Mouse (Mus musculus): Measurements from ENCODE around the gene Nrip2. TPM values are rescaled to one million over a fixed set of nuclear protein-coding genes. Genes with fewer than 3 reads are reported as not detected.

The Nrip2 gene
- polyA plus RNA-seq, 1 experiment from 2014 or later, result 5.3 TPM

GRCm38 (mm10) chr6:128383752-128384151 lies 15.3 kb upstream of the Nrip2 start:
- WGBS, result 78% methylated on average over 7 of the region's 7 CpGs
- no peaks in the 10 kb centered on the region for H3K27me3 ChIP-seq (replicated peaks; ENCODE audit: control insufficient read depth, insufficient read depth, low read length)
- no peak for ATAC-seq
- H3K4me3 ChIP-seq (ENCODE audit: low read length), result no peak overlapping the region
- H3K4me1 ChIP-seq (ENCODE audit: control insufficient read depth, insufficient read depth, low read length), result peaks cover under 1% of the 10 kb centered on the region; the same call in 1 of the 2 replicates
- H3K27ac ChIP-seq (ENCODE audit: low read length), result no peak overlapping the region
- H3K9me3 ChIP-seq (ENCODE audit: control insufficient read depth, low read length), result no peaks in the 10 kb centered on the region
- H3K4me2 ChIP-seq (ENCODE audit: low read depth, low read length), result no peak overlapping the region
- H3K36me3 ChIP-seq (ENCODE audit: control insufficient read depth, insufficient read depth, low read length), result no peaks in the 10 kb centered on the region
- no peak overlapping the region for H3K9ac ChIP-seq (ENCODE audit: low read depth, low read length)

- 69% methylated on average over 1 of the region's 1 CpGs for WGBS
- peak; percentile 47; the same call in 1 of the 2 replicates for ATAC-seq
Observed at GRCm38 (mm10) chr6:128385026-128385425, 14.1 kb upstream of the Nrip2 start.

GRCm38 (mm10) chr6:128389185-128389584 lies 9.9 kb upstream of the Nrip2 start:
- H3K27me3 ChIP-seq (replicated peaks; ENCODE audit: control insufficient read depth, insufficient read depth, low read length), result no peaks in the 10 kb centered on the region
- no peaks in the 10 kb centered on the region for H3K36me3 ChIP-seq (ENCODE audit: control insufficient read depth, insufficient read depth, low read length)
- no peak overlapping the region; the same call in 1 of the 2 replicates for H3K4me2 ChIP-seq (ENCODE audit: low read depth, low read length)
- H3K9me3 ChIP-seq (ENCODE audit: control insufficient read depth, low read length), result no peaks in the 10 kb centered on the region
- peak; percentile 86 for ATAC-seq
- 0 out of 2 replicates have a peak overlapping the region, but pooled peaks have one; percentile 48 for H3K9ac ChIP-seq (ENCODE audit: low read depth, low read length)
- H3K27ac ChIP-seq (ENCODE audit: low read length), result peak overlapping the region; percentile 72; the same call in 1 of the 2 replicates
- H3K4me1 ChIP-seq (ENCODE audit: control insufficient read depth, insufficient read depth, low read length), result peaks cover 4% of the 10 kb centered on the region; the same call in 1 of the 2 replicates
- no peak overlapping the region for H3K4me3 ChIP-seq (ENCODE audit: low read length)
- 73% methylated on average over 1 of the region's 1 CpGs for WGBS

More at GRCm38 (mm10) chr6:128385026-128385425, 14.1 kb upstream of the Nrip2 start:
- no peaks in the 10 kb centered on the region for H3K9me3 ChIP-seq (ENCODE audit: control insufficient read depth, low read length)
- no peak overlapping the region for H3K4me3 ChIP-seq (ENCODE audit: low read length)
- no peak overlapping the region for H3K27ac ChIP-seq (ENCODE audit: low read length)
- H3K36me3 ChIP-seq (ENCODE audit: control insufficient read depth, insufficient read depth, low read length), result no peaks in the 10 kb centered on the region
- no peaks in the 10 kb centered on the region for H3K27me3 ChIP-seq (replicated peaks; ENCODE audit: control insufficient read depth, insufficient read depth, low read length)
- H3K4me1 ChIP-seq (ENCODE audit: control insufficient read depth, insufficient read depth, low read length), result peaks cover 4% of the 10 kb centered on the region; the same call in 1 of the 2 replicates
- no peak overlapping the region for H3K9ac ChIP-seq (ENCODE audit: low read depth, low read length)
- H3K4me2 ChIP-seq (ENCODE audit: low read depth, low read length), result no peak overlapping the region

GRCm38 (mm10) chr6:128390683-128391082 lies 8.4 kb upstream of the Nrip2 start:
- H3K4me1 ChIP-seq (ENCODE audit: control insufficient read depth, insufficient read depth, low read length), result peaks cover 4% of the 10 kb centered on the region; the same call in 1 of the 2 replicates
- H3K36me3 ChIP-seq (ENCODE audit: control insufficient read depth, insufficient read depth, low read length), result no peaks in the 10 kb centered on the region
- 29% methylated on average over 1 of the region's 1 CpGs for WGBS
- no peaks in the 10 kb centered on the region for H3K27me3 ChIP-seq (replicated peaks; ENCODE audit: control insufficient read depth, insufficient read depth, low read length)
- no peaks in the 10 kb centered on the region for H3K9me3 ChIP-seq (ENCODE audit: control insufficient read depth, low read length)
- H3K9ac ChIP-seq (ENCODE audit: low read depth, low read length), result no peak overlapping the region
- no peak for ATAC-seq
- no peak overlapping the region for H3K4me2 ChIP-seq (ENCODE audit: low read depth, low read length)
- H3K4me3 ChIP-seq (ENCODE audit: low read length), result no peak overlapping the region
- no peak overlapping the region for H3K27ac ChIP-seq (ENCODE audit: low read length)

GRCm38 (mm10) chr6:128397574-128398261 lies 1.4 kb upstream of the Nrip2 start:
- no peak overlapping the region for H3K4me2 ChIP-seq (ENCODE audit: low read depth, low read length)
- ATAC-seq, result peak; percentile 77
- 58% methylated on average over 7 of the region's 7 CpGs for WGBS
- H3K36me3 ChIP-seq (ENCODE audit: control insufficient read depth, insufficient read depth, low read length), result no peaks in the 10 kb centered on the region
- no peaks in the 10 kb centered on the region for H3K9me3 ChIP-seq (ENCODE audit: control insufficient read depth, low read length)
- H3K9ac ChIP-seq (ENCODE audit: low read depth, low read length), result 0 out of 2 replicates have a peak overlapping the region, but pooled peaks have one; percentile 3
- peaks cover 8% of the 10 kb centered on the region for H3K4me1 ChIP-seq (ENCODE audit: control insufficient read depth, insufficient read depth, low read length)
- no peak overlapping the region for H3K27ac ChIP-seq (ENCODE audit: low read length)
- H3K27me3 ChIP-seq (replicated peaks; ENCODE audit: control insufficient read depth, insufficient read depth, low read length), result no peaks in the 10 kb centered on the region
- H3K4me3 ChIP-seq (ENCODE audit: low read length), result no peak overlapping the region

GRCm38 (mm10) chr6:128399421-128400185 lies 507 bp downstream of the Nrip2 start:
- Histone ChIP-seq H3K9ac (ENCODE audit: low read depth, low read length) (peak overlapping the region; percentile 60), H3K4me1 (ENCODE audit: control insufficient read depth, insufficient read depth, low read length) (peaks cover 8% of the 10 kb centered on the region), H3K4me2 (ENCODE audit: low read depth, low read length) (peak overlapping the region; percentile 52), H3K9me3 (ENCODE audit: control insufficient read depth, low read length) (no peaks in the 10 kb centered on the region), H3K27ac (ENCODE audit: low read length) (0 out of 2 replicates have a peak overlapping the region, but pooled peaks have one; percentile 5), H3K4me3 (ENCODE audit: low read length) (peak overlapping the region; percentile 38), H3K27me3 (replicated peaks; ENCODE audit: control insufficient read depth, insufficient read depth, low read length) (no peaks in the 10 kb centered on the region), H3K36me3 (ENCODE audit: control insufficient read depth, insufficient read depth, low read length) (no peaks in the 10 kb centered on the region)
- peak; percentile 78 for ATAC-seq
- 19% methylated on average over 18 of the region's 21 CpGs for WGBS

GRCm38 (mm10) chr6:128404708-128405107 lies 5.6 kb downstream of the Nrip2 start:
- 53% methylated on average over 5 of the region's 5 CpGs for WGBS
- Histone ChIP-seq H3K9me3 (ENCODE audit: control insufficient read depth, low read length) (no peaks in the 10 kb centered on the region), H3K27me3 (replicated peaks; ENCODE audit: control insufficient read depth, insufficient read depth, low read length) (no peaks in the 10 kb centered on the region), H3K4me2 (ENCODE audit: low read depth, low read length) (no peak overlapping the region), H3K27ac (ENCODE audit: low read length) (no peak overlapping the region), H3K4me1 (ENCODE audit: control insufficient read depth, insufficient read depth, low read length) (peaks cover 4% of the 10 kb centered on the region), H3K4me3 (ENCODE audit: low read length) (no peak overlapping the region), H3K36me3 (ENCODE audit: control insufficient read depth, insufficient read depth, low read length) (0 out of 2 replicates have a peak, but pooled peaks cover 5% of the 10 kb centered on the region), H3K9ac (ENCODE audit: low read depth, low read length) (no peak overlapping the region)
- no peak for ATAC-seq

- Histone ChIP-seq H3K36me3 (ENCODE audit: control insufficient read depth, insufficient read depth, low read length) (peaks cover 15% of the 10 kb centered on the region), H3K9me3 (ENCODE audit: control insufficient read depth, low read length) (no peaks in the 10 kb centered on the region), H3K4me2 (ENCODE audit: low read depth, low read length) (no peak overlapping the region), H3K27me3 (replicated peaks; ENCODE audit: control insufficient read depth, insufficient read depth, low read length) (no peaks in the 10 kb centered on the region), H3K4me3 (ENCODE audit: low read length) (no peak overlapping the region), H3K27ac (ENCODE audit: low read length) (no peak overlapping the region), H3K4me1 (ENCODE audit: control insufficient read depth, insufficient read depth, low read length) (no peaks in the 10 kb centered on the region), H3K9ac (ENCODE audit: low read depth, low read length) (no peak overlapping the region)
- no peak for ATAC-seq
- WGBS, result 88% methylated on average over 7 of the region's 7 CpGs
Observed at GRCm38 (mm10) chr6:128408544-128409125, 9.5 kb downstream of the Nrip2 start.

- WGBS, result 92% methylated on average over 13 of the region's 13 CpGs
- ATAC-seq, result peak; percentile 19; the same call in 1 of the 2 replicates
- no peak overlapping the region for H3K4me2 ChIP-seq (ENCODE audit: low read depth, low read length)
- no peak overlapping the region for H3K27ac ChIP-seq (ENCODE audit: low read length)
- H3K9me3 ChIP-seq (ENCODE audit: control insufficient read depth, low read length), result no peaks in the 10 kb centered on the region
- no peak overlapping the region for H3K9ac ChIP-seq (ENCODE audit: low read depth, low read length)
- H3K4me3 ChIP-seq (ENCODE audit: low read length), result no peak overlapping the region
- no peaks in the 10 kb centered on the region for H3K27me3 ChIP-seq (replicated peaks; ENCODE audit: control insufficient read depth, insufficient read depth, low read length)
- H3K36me3 ChIP-seq (ENCODE audit: control insufficient read depth, insufficient read depth, low read length), result peaks cover 15% of the 10 kb centered on the region
- no peaks in the 10 kb centered on the region for H3K4me1 ChIP-seq (ENCODE audit: control insufficient read depth, insufficient read depth, low read length)
Observed at GRCm38 (mm10) chr6:128410305-128410704, 11.2 kb downstream of the Nrip2 start.
